Mouse (Mus musculus) embryonic fibroblast, embryonic 13.5 days (primary cell): ENCODE results near the gene B4gat1. TPM values are rescaled to one million over a fixed set of nuclear protein-coding genes. Genes with fewer than 3 reads are reported as not detected.

Experiments
- H3K27ac ChIP-seq: 2 replicates; pipeline ENCODE4 v1.5.1; 2012; ENCODE audit warnings: low read length, control low read depth, inconsistent platforms; ENCODE audit not compliant: insufficient read depth
- H3K4me1 ChIP-seq: 2 replicates; pipeline ENCODE4 v1.6.1; 2011; ENCODE audit warnings: low read length; ENCODE audit not compliant: control insufficient read depth, insufficient read depth
- H3K4me3 ChIP-seq: 2 replicates; pipeline ENCODE4 v1.5.1; 2011; ENCODE audit warnings: mild to moderate bottlenecking, control low read depth, low read length; ENCODE audit not compliant: insufficient read depth
- CTCF ChIP-seq: IDR thresholded peaks from 2 replicates; pipeline ENCODE4 v1.5.1; 2011; ENCODE audit warnings: mild to moderate bottlenecking, control low read depth, low read length, moderate library complexity, borderline replicate concordance; ENCODE audit not compliant: insufficient read depth
- POLR2A ChIP-seq: IDR thresholded peaks from 2 replicates; pipeline ENCODE4 v1.6.1; 2011; ENCODE audit warnings: low read depth, mild to moderate bottlenecking, control low read depth, low read length, moderate library complexity
- polyA plus RNA-seq: library from polyadenylated mRNA; stranded (reverse); fragments of >200 nt; gene quantifications from 2 replicates; pipeline ENCODE4 v1.2.4, GENCODE M21; 2011; ENCODE audit warnings: low read depth; ENCODE audit not compliant: missing spikeins, insufficient read length

Gene B4gat1
- polyA plus RNA-seq, 1 experiment: 31.4 TPM

- H3K4me1 ChIP-seq: peaks cover 19% of the 10 kb centered on the region
These were observed 29.4 kb downstream of the B4gat1 start, which contains the start of gene Cd248 for GRCm38 (mm10) chr19:5067867-5068569. Gene Cd248 (plus strand): TSS chr19:5068078.

DNA sequence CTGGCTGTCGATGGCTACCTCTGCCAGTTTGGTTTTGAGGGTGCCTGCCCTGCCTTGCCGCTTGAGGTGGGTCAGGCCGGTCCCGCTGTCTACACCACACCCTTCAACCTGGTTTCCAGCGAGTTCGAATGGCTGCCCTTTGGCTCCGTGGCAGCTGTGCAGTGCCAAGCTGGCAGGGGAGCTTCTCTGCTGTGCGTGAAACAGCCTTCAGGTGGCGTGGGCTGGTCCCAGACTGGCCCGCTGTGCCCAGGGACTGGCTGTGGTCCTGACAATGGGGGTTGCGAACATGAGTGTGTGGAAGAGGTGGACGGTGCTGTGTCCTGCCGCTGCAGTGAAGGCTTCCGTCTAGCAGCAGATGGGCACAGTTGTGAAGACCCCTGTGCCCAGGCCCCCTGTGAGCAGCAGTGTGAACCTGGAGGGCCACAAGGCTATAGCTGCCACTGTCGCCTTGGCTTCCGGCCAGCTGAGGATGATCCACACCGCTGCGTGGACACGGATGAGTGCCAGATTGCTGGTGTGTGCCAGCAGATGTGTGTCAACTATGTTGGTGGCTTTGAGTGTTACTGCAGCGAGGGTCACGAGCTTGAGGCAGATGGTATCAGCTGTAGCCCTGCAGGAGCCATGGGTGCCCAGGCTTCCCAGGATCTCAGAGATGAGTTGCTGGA is 30.1 kb downstream of the B4gat1 start:
- Histone ChIP-seq H3K4me3 (peak overlapping the region; percentile 41), H3K27ac (peak overlapping the region; percentile 66), H3K4me1 (peaks cover 19% of the 10 kb centered on the region)
- TF ChIP-seq POLR2A (peak; percentile 51), CTCF (no peak)

More at GRCm38 (mm10) chr19:5067867-5068569, 29.4 kb downstream of the B4gat1 start, which contains the start of gene Cd248:
- TF ChIP-seq POLR2A (peak; percentile 96), CTCF (no peak)
- Histone ChIP-seq H3K4me3 (peak within 1 kb of the TSS; percentile 41), H3K27ac (peak within 1 kb of the TSS; percentile 92)

DNA sequence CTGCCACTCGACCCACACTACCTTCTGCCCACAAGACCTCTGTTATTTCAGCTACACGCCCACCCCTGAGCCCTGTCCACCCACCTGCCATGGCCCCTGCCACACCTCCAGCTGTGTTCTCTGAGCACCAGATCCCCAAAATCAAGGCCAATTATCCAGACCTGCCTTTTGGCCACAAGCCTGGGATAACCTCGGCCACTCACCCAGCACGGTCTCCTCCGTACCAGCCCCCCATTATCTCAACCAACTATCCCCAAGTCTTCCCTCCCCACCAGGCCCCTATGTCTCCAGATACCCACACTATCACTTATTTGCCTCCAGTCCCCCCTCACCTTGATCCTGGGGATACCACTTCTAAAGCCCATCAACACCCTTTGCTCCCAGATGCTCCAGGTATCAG is 30.9 kb downstream of the B4gat1 start:
- Histone ChIP-seq H3K27ac (no peak overlapping the region), H3K4me3 (peak overlapping the region; percentile 41), H3K4me1 (peaks cover 18% of the 10 kb centered on the region)
- no peak for TF ChIP-seq CTCF
- TF ChIP-seq POLR2A: no peak

DNA sequence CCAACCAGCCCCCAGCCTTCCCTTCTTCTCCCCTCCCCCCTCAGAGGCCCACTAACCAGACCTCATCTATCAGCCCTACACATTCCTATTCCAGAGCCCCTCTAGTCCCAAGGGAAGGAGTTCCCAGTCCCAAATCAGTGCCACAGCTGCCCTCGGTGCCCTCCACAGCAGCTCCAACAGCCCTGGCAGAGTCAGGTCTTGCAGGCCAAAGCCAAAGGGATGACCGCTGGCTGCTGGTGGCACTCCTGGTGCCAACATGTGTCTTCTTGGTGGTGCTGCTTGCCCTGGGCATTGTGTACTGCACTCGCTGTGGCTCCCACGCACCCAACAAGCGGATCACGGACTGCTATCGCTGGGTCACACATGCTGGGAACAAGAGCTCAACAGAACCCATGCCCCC is 31.4 kb downstream of the B4gat1 start:
- Histone ChIP-seq H3K4me1 (peaks cover 13% of the 10 kb centered on the region), H3K27ac (peak overlapping the region; percentile 75), H3K4me3 (peak overlapping the region; percentile 29; the same call in 1 of the 2 replicates)
- peak; percentile 64 for TF ChIP-seq POLR2A
- no peak for TF ChIP-seq CTCF

- TF ChIP-seq CTCF (no peak), POLR2A (peak; percentile 49; the same call in 1 of the 2 replicates)
- H3K4me1 ChIP-seq: peaks cover 7% of the 10 kb centered on the region
These were observed 32.5 kb downstream of the B4gat1 start for GRCm38 (mm10) chr19:5071077-5071476.

DNA sequence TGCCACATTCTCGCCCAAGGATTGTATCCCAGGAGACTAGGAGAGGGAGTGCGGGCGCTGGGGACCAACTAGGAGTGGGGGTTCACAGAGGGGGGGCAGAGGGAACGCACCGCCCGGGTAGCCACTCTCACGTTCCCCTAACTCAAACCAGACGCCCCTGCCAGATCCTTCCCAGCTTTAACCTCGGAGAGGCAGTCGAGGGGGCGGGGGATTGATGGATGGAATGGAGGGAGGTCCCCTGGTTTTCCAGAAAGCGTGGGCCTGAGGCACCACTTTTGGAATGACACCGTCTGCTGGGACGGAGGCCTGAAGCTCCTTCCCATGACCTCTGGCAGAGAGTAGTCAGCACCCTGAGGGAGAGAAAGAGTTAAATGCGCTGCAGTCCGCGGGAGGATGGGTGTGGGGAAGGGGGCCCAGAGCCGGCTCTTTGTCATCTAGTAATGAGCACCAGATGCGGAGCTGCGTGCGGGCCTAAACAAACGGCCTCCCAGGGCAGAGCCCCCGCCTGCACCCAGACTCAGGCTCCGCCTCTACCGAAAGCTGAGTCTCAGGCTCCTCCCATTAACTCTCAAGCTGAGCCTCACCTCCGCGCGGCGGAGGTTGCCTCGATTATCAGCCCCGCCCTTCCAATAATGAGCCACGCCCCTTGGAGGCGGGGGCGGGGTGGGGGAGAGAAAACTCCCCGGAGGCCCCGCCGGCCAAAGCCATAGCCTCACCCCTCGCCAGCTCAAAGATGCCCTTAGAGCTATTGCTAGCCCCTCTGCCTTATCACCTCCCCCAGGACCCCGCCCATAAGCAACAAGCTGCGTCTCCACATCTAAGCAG is 33.1 kb downstream of the B4gat1 start:
- Histone ChIP-seq H3K4me3 (peak overlapping the region; percentile 46), H3K27ac (peak overlapping the region; percentile 98), H3K4me1 (peaks cover 7% of the 10 kb centered on the region)
- TF ChIP-seq CTCF (no peak), POLR2A (peak; percentile 69)

More at GRCm38 (mm10) chr19:5071077-5071476, 32.5 kb downstream of the B4gat1 start:
- Histone ChIP-seq H3K27ac (peak overlapping the region; percentile 75), H3K4me3 (peak overlapping the region; percentile 29)

GRCm38 (mm10) chr19:5072389-5073019 is 33.9 kb downstream of the B4gat1 start:
- peak overlapping the region; percentile 98 for H3K27ac ChIP-seq
- no peaks in the 10 kb centered on the region; the same call in 1 of the 2 replicates for H3K4me1 ChIP-seq
- no peak for TF ChIP-seq CTCF
- 0 out of 2 replicates have a peak, but pooled peaks have one; percentile 48 for TF ChIP-seq POLR2A
- H3K4me3 ChIP-seq: peak overlapping the region; percentile 46

DNA sequence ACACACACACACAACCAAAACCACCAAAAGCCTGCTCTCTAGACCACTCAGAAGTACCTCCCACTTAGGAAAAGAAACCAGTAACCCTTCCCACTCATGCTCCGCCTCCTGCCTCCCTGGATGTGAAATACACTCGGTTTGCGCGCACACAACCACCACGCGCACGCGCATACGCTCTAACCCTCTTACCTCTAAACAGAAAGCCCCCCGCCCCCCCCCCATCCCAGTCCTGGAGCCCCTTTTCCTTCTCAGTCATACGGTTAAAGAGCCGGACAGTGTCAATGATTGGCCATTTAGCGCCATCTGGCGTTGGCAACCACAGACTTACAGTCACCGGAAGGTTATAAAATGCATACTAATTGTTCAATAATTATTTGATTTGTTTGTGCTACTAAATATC is 34.4 kb downstream of the B4gat1 start:
- peak overlapping the region; percentile 98 for H3K27ac ChIP-seq
- no peaks in the 10 kb centered on the region; the same call in 1 of the 2 replicates for H3K4me1 ChIP-seq
- TF ChIP-seq POLR2A: no peak; the same call in 1 of the 2 replicates
- TF ChIP-seq CTCF: peak; percentile 45; the same call in 1 of the 2 replicates
- peak overlapping the region; percentile 46 for H3K4me3 ChIP-seq

DNA sequence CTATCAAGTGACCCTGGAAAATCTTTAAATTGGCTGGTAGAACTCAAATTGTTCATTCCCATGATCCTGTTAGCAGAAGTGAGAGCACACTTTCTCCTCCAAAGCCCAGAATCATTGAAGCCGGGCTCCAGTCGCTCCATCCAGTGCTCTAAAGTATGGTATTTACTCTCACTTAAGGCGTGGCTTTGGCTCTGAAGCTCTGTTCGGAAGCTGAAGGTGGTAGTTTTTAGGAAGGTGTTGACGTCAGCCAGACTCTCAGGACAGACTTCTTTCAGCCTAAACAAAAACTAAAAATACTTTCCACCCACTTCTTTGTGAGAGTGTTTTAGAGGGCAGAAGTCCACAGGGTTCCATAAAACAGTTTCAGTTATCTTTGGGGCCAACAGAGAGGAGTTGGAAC is 34.9 kb downstream of the B4gat1 start:
- H3K4me1 ChIP-seq: no peaks in the 10 kb centered on the region; the same call in 1 of the 2 replicates
- H3K4me3 ChIP-seq: no peak overlapping the region
- 0 out of 2 replicates have a peak overlapping the region, but pooled peaks have one; percentile 23 for H3K27ac ChIP-seq
- TF ChIP-seq POLR2A: no peak
- TF ChIP-seq CTCF: no peak
